Mouse (Mus musculus) ES-E14 (cell line): ENCODE results near the gene Apobr.

Experiments
- HCFC1 ChIP-seq: IDR thresholded peaks from 2 replicates; pipeline ENCODE4 v1.6.1; 2012; ENCODE audit warnings: low read length, inconsistent platforms, borderline replicate concordance; ENCODE audit not compliant: insufficient read depth
- MAFK ChIP-seq: IDR thresholded peaks from 2 replicates; pipeline ENCODE4 v1.6.1; 2014; ENCODE audit warnings: mild to moderate bottlenecking, low read depth, low read length, inconsistent platforms; ENCODE audit not compliant: insufficient read depth
- ZNF384 ChIP-seq: IDR thresholded peaks from 2 replicates; pipeline ENCODE4 v1.6.1; 2012; ENCODE audit warnings: low read depth, low read length, inconsistent platforms

- TF ChIP-seq HCFC1 (no peak), ZNF384 (no peak), MAFK (no peak)
Observed at GRCm38 (mm10) chr7:126595890-126596289, 11.1 kb downstream of the Apobr start.
